Mouse (Mus musculus) gastrocnemius, adult 2 months (tissue): ENCODE results near the gene Prg4. TPM values are rescaled to one million over a fixed set of nuclear protein-coding genes. Genes with fewer than 3 reads are reported as not detected.

Source experiments
- DNase-seq: peaks from one replicate; pipeline ENCODE4 v3.0.0; 2022
- H3K27ac ChIP-seq: fragments of 200-600 bp; 2 replicates; pipeline ENCODE4 v1.8.1; 2022; ENCODE audit warnings: mild to moderate bottlenecking
- H3K4me3 ChIP-seq: fragments of 200-600 bp; 2 replicates; pipeline ENCODE4 v1.8.1; 2022; ENCODE audit warnings: mild to moderate bottlenecking, moderate library complexity
- CTCF ChIP-seq: fragments of 200-600 bp; IDR thresholded peaks from 2 replicates; pipeline ENCODE4 v1.8.1; 2022; ENCODE audit warnings: antibody characterized with exemption, mild to moderate bottlenecking, moderate library complexity
- intact Hi-C: fragments of 180-260 bp; cut with DNase I; formaldehyde crosslinking; loops from one replicate; pipeline ENCODE4 v1.15.1; 2025
- long read RNA-seq, 2 experiments: library from polyadenylated mRNA; stranded (forward); transcript quantifications; one replicate each; pipeline ENCODE4 v2.0.0; 2021
- total RNA-seq, 2 experiments: library from RNA; stranded (reverse); gene quantifications; 2 replicates each; pipeline ENCODE4 v1.2.3; 2021

Gene Prg4
- 10 to 100 TPM in 1 of 2 experiments, 1 to 10 TPM in 1; 8.7 to 25.2 TPM for total RNA-seq
- long read RNA-seq, experiment 1, partial matches to known transcripts: 1 of 10 reads
- long read RNA-seq, experiment 1, other reads (novel, unspliced or antisense): 7 of 10 reads
- long read RNA-seq, experiment 2, partial matches to known transcripts: 0 of 3 reads
- long read RNA-seq, experiment 2, other reads (novel, unspliced or antisense): 3 of 3 reads

GRCm38 (mm10) chr1:150466132-150466531 is at the start of gene Prg4:
Prg4 (minus strand) TSS chr1:150466165.
- H3K27ac ChIP-seq: peak within 1 kb of the TSS; percentile 73
- DNase-seq: no peak
- intact Hi-C loops: no loop called here
- TF ChIP-seq CTCF: no peak
- H3K4me3 ChIP-seq: peak within 1 kb of the TSS; percentile 51

GRCm38 (mm10) chr1:150513041-150513440 is 47.1 kb upstream of the Prg4 start:
- H3K27ac ChIP-seq: no peak overlapping the region
- no peak overlapping the region for H3K4me3 ChIP-seq
- no peak for DNase-seq
- intact Hi-C loops: no loop called here
- no peak for TF ChIP-seq CTCF

- Histone ChIP-seq H3K4me3 (no peak overlapping the region), H3K27ac (no peak overlapping the region)
- no peak for TF ChIP-seq CTCF
- intact Hi-C loops: no loop called here
- DNase-seq: no peak
These were observed 39.8 kb upstream of the Prg4 start for GRCm38 (mm10) chr1:150505794-150506193.

GRCm38 (mm10) chr1:150503321-150503720 is 37.4 kb upstream of the Prg4 start:
- Histone ChIP-seq H3K27ac (no peak overlapping the region), H3K4me3 (no peak overlapping the region)
- intact Hi-C loops: no loop called here
- TF ChIP-seq CTCF: no peak
- no peak for DNase-seq

- no peak overlapping the region for H3K4me3 ChIP-seq
- H3K27ac ChIP-seq: no peak overlapping the region
- DNase-seq: no peak
- intact Hi-C loops: loop anchor here (10.0 kb wide), 1 partner anchor 53 kb away; no protein-coding TSS in a partner anchor
- TF ChIP-seq CTCF: no peak
These were observed 32.2 kb upstream of the Prg4 start for GRCm38 (mm10) chr1:150498177-150498576.

GRCm38 (mm10) chr1:150497690-150498089 is 31.7 kb upstream of the Prg4 start:
- Histone ChIP-seq H3K4me3 (no peak overlapping the region), H3K27ac (no peak overlapping the region)
- intact Hi-C loops: loop anchor here (10.0 kb wide), 1 partner anchor 53 kb away; no protein-coding TSS in a partner anchor
- DNase-seq: no peak
- peak; percentile 76 for TF ChIP-seq CTCF

GRCm38 (mm10) chr1:150496626-150497302 is 30.8 kb upstream of the Prg4 start:
- TF ChIP-seq CTCF: no peak

GRCm38 (mm10) chr1:150489148-150489547 is 23.2 kb upstream of the Prg4 start:
- H3K27ac ChIP-seq: no peak overlapping the region
- TF ChIP-seq CTCF: no peak
- intact Hi-C loops: no loop called here
- no peak overlapping the region for H3K4me3 ChIP-seq
- no peak for DNase-seq

More at GRCm38 (mm10) chr1:150496626-150497302, 30.8 kb upstream of the Prg4 start:
- intact Hi-C loops: loop anchor here (10.0 kb wide), 1 partner anchor 52 kb away; no protein-coding TSS in a partner anchor
- DNase-seq: no peak
- no peak overlapping the region for H3K4me3 ChIP-seq
- H3K27ac ChIP-seq: no peak overlapping the region

GRCm38 (mm10) chr1:150480674-150481073 is 14.7 kb upstream of the Prg4 start:
- H3K27ac ChIP-seq: peak overlapping the region; percentile 43; the same call in 1 of the 2 replicates
- no peak for TF ChIP-seq CTCF
- peak; percentile 80 for DNase-seq
- intact Hi-C loops: no loop called here
- H3K4me3 ChIP-seq: no peak overlapping the region

GRCm38 (mm10) chr1:150472525-150472924 is 6.6 kb upstream of the Prg4 start:
- Histone ChIP-seq H3K4me3 (no peak overlapping the region), H3K27ac (no peak overlapping the region)
- TF ChIP-seq CTCF: no peak
- intact Hi-C loops: no loop called here
- DNase-seq: no peak

GRCm38 (mm10) chr1:150469992-150470391 is 4.0 kb upstream of the Prg4 start:
- TF ChIP-seq CTCF: no peak
- no peak overlapping the region for H3K4me3 ChIP-seq
- H3K27ac ChIP-seq: no peak overlapping the region
- no peak for DNase-seq
- intact Hi-C loops: no loop called here

GRCm38 (mm10) chr1:150465364-150465763 is 601 bp downstream of the Prg4 start:
- H3K27ac ChIP-seq: peak overlapping the region; percentile 73
- no peak for TF ChIP-seq CTCF
- DNase-seq: no peak
- intact Hi-C loops: no loop called here
- H3K4me3 ChIP-seq: peak overlapping the region; percentile 51

- H3K4me3 ChIP-seq: no peak overlapping the region
- no peak overlapping the region for H3K27ac ChIP-seq
- intact Hi-C loops: no loop called here
- DNase-seq: peak; percentile 28
- TF ChIP-seq CTCF: no peak
These were observed 2.3 kb downstream of the Prg4 start for GRCm38 (mm10) chr1:150463691-150464090.
